Mouse (Mus musculus): ENCODE data around the gene C3ar1. TPM values are rescaled to one million over a fixed set of nuclear protein-coding genes. Genes with fewer than 3 reads are reported as not detected.
A peak's percentile ranks its signal among the peaks of the same experiment; 100 is the strongest.

C3ar1 gene
- polyA plus RNA-seq, 1 experiment from 2014 or later, result 1.9 TPM

DNA sequence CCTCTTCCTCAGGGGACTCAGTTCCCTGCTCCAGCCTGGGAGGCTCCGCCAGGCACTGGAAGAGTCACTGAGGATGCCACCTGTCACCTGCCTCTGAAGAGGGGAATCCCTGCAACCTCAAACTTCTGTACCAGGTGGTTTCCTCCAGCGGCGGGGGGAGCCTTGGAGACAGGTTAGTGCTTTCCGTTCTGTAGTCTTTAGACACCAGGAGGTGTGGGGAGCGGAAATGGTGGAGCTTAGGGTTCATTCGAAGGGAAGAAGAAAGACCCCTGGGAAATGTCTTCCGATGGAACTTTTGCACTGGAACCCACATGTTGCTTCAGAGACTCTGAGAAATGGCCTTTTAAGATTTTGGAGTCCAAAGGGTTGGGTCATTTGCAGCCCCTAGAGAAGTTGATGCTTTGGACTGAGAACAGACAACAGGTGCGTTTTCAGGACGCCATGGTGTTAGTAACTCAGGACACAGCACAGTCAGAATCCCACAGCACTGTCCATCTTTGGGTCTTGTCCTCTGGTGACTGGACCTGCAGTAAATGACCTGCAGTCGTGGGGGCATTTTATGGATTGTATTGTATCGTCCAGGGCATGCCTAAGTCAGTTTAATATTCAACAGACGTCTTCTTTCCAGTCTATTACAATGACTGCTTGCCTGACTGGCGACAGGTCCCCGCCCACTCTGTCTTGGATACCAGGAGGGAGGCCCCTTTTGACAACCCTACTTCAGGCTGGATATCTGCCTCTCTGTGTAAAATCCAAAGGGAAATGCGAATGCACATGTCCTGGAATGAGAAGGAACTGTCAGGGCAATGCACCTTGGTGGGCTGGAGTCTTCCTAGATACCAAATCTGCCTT is 34.9 kb downstream of the C3ar1 start:
- no peaks in the 10 kb centered on the region for H3K36me3 ChIP-seq (replicated peaks; ENCODE audit: control insufficient read depth, insufficient read depth)
- no peaks in the 10 kb centered on the region for H3K9me3 ChIP-seq (ENCODE audit: control insufficient read depth, low read length)
- peak overlapping the region; percentile 90 for H3K4me2 ChIP-seq (replicated peaks)
- peak overlapping the region; percentile 81 for H3K9ac ChIP-seq
- H3K4me1 ChIP-seq (replicated peaks; ENCODE audit: control insufficient read depth, insufficient read depth, low read length), result peaks cover 33% of the 10 kb centered on the region
- peak overlapping the region; percentile 85 for H3K4me3 ChIP-seq (replicated peaks; ENCODE audit: low read length)
- no peak overlapping the region for H3K27ac ChIP-seq
- no peak; the same call in 1 of the 2 replicates for ATAC-seq (ENCODE audit: low FRiP score)
- 13% methylated on average over 15 of the region's 15 CpGs for WGBS
- H3K27me3 ChIP-seq (ENCODE audit: control insufficient read depth, insufficient read depth, low read length), result no peaks in the 10 kb centered on the region
- no peak for DNase-seq (ENCODE audit: low spot score)

DNA sequence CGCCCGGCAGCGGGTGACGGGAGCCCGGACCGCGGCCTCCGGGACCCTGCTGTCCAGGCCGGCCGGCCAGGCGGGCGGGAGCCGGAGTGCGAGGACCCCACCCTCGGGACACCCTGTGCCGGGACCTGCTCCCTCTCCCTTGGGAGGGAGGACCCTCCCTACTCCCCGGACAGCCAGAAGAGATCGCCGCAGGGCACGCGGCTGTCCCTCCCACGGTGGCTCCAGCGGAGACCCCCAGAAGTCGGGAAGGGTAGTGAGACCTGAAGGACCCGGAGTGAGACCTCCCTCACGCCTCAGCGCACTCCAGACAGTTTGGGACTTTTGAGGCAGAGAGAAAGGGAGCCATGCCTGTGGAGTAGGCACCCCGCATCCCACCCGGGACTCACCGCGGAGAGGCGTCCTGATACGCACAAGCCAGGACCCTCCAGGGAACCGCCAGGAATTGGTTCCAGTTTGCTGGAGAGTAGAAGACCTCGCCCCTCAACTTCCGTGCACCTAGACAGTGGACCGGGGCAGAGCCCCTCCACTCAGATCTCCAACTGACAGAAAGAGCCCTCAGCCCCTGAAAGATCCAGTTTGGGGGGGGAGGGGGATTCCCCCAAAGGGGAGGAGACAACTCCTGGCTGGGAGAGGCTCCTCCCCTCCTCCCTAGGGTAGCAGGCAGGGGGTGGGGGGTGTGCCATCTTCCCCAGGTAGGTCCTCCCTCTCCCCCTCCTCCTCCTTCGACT is 35.7 kb downstream of the C3ar1 start:
- Histone ChIP-seq H3K4me2 (replicated peaks) (peak overlapping the region; percentile 90), H3K27me3 (ENCODE audit: control insufficient read depth, insufficient read depth, low read length) (no peaks in the 10 kb centered on the region), H3K9ac (peak overlapping the region; percentile 81), H3K4me3 (replicated peaks; ENCODE audit: low read length) (peak overlapping the region; percentile 85), H3K27ac (peak overlapping the region; percentile 44; the same call in 1 of the 2 replicates), H3K36me3 (replicated peaks; ENCODE audit: control insufficient read depth, insufficient read depth) (no peaks in the 10 kb centered on the region), H3K9me3 (ENCODE audit: control insufficient read depth, low read length) (no peaks in the 10 kb centered on the region), H3K4me1 (replicated peaks; ENCODE audit: control insufficient read depth, insufficient read depth, low read length) (peaks cover 25% of the 10 kb centered on the region)
- ATAC-seq (ENCODE audit: low FRiP score) (peak; percentile 71), DNase-seq (ENCODE audit: low spot score) (no peak)
- under 1% methylated on average over 38 of the region's 38 CpGs for WGBS

- Histone ChIP-seq H3K4me3 (replicated peaks; ENCODE audit: low read length) (peak within 1 kb of the TSS; percentile 85), H3K27me3 (ENCODE audit: control insufficient read depth, insufficient read depth, low read length) (no peaks in the 10 kb centered on the region), H3K9ac (peak within 1 kb of the TSS; percentile 81), H3K36me3 (replicated peaks; ENCODE audit: control insufficient read depth, insufficient read depth) (no peaks in the 10 kb centered on the region), H3K4me2 (replicated peaks) (peak within 1 kb of the TSS; percentile 90), H3K27ac (peak within 1 kb of the TSS; percentile 44; the same call in 1 of the 2 replicates), H3K4me1 (replicated peaks; ENCODE audit: control insufficient read depth, insufficient read depth, low read length) (peaks cover 24% of the 10 kb centered on the region), H3K9me3 (ENCODE audit: control insufficient read depth, low read length) (no peaks in the 10 kb centered on the region)
- 2% methylated on average over 60 of the region's 61 CpGs for WGBS
- DNase-seq (ENCODE audit: low spot score), result peak; percentile 70
- peak; percentile 81 for ATAC-seq (ENCODE audit: low FRiP score)
Measured at GRCm38 (mm10) chr6:122819306-122820070, 36.5 kb downstream of the C3ar1 start, which contains the start of gene Foxj2. Gene Foxj2, plus strand, starts transcription at chr6:122819914.

GRCm38 (mm10) chr6:122813640-122814039 is 42.3 kb downstream of the C3ar1 start:
- Histone ChIP-seq H3K9me3 (ENCODE audit: control insufficient read depth, low read length) (no peaks in the 10 kb centered on the region), H3K4me2 (replicated peaks) (no peak overlapping the region), H3K9ac (no peak overlapping the region), H3K27me3 (ENCODE audit: control insufficient read depth, insufficient read depth, low read length) (no peaks in the 10 kb centered on the region), H3K4me3 (replicated peaks; ENCODE audit: low read length) (no peak overlapping the region), H3K27ac (no peak overlapping the region), H3K36me3 (replicated peaks; ENCODE audit: control insufficient read depth, insufficient read depth) (no peaks in the 10 kb centered on the region), H3K4me1 (replicated peaks; ENCODE audit: control insufficient read depth, insufficient read depth, low read length) (peaks cover 12% of the 10 kb centered on the region)
- ATAC-seq (ENCODE audit: low FRiP score) (no peak), DNase-seq (ENCODE audit: low spot score) (no peak)
- 93% methylated on average over 4 of the region's 4 CpGs for WGBS

GRCm38 (mm10) chr6:122812716-122813115 is 43.2 kb downstream of the C3ar1 start:
- Histone ChIP-seq H3K4me3 (replicated peaks; ENCODE audit: low read length) (no peak overlapping the region), H3K4me1 (replicated peaks; ENCODE audit: control insufficient read depth, insufficient read depth, low read length) (peaks cover 12% of the 10 kb centered on the region), H3K36me3 (replicated peaks; ENCODE audit: control insufficient read depth, insufficient read depth) (no peaks in the 10 kb centered on the region), H3K27ac (no peak overlapping the region), H3K9ac (no peak overlapping the region), H3K9me3 (ENCODE audit: control insufficient read depth, low read length) (no peaks in the 10 kb centered on the region), H3K27me3 (ENCODE audit: control insufficient read depth, insufficient read depth, low read length) (no peaks in the 10 kb centered on the region), H3K4me2 (replicated peaks) (no peak overlapping the region)
- no peak for DNase-seq (ENCODE audit: low spot score)
- WGBS, result 94% methylated on average over 4 of the region's 4 CpGs
- no peak for ATAC-seq (ENCODE audit: low FRiP score)

DNA sequence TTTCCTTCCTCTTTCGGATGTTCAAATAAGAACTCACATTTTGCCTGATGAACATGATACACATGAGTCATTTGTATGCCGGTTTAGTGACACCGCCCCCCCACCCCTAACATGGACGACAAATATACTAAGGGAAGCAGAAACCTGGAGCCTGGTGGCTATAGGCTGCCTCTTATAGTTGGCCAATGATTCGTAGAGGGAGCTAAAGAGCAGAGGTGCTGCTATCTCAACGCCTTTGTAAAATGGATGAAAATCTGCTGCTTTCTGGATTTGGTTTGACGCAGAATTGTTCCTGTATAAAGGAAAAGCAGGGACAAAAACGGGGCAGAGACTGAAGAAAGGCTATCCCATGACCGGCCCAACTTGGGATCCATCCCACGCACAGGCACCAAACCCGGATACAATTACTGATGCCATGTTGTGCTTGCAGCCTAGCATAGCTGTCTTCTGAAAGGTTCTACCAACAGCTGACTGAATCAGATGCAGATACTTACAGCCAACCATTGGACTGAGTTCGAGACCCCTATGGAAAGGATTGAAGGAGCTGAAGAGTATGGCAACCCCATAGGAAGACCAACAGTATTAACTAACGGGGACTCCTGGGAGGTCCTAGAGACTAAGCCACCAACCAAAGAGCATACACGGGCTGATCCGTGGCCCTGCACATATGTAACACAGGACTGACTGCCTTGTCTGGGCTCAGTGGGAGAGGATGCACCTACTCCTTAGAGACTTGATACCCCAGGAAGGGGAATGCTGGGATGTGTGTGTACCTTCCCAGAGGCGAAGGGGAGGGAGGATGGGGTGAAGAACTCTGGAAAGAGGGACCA is 44.0 kb downstream of the C3ar1 start:
- DNase-seq (ENCODE audit: low spot score) (peak; percentile 54), ATAC-seq (ENCODE audit: low FRiP score) (no peak)
- Histone ChIP-seq H3K4me1 (replicated peaks; ENCODE audit: control insufficient read depth, insufficient read depth, low read length) (peaks cover 12% of the 10 kb centered on the region), H3K4me3 (replicated peaks; ENCODE audit: low read length) (peak overlapping the region; percentile 49), H3K27ac (peak overlapping the region; percentile 90), H3K9me3 (ENCODE audit: control insufficient read depth, low read length) (no peaks in the 10 kb centered on the region), H3K9ac (peak overlapping the region; percentile 55), H3K4me2 (replicated peaks) (peak overlapping the region; percentile 60), H3K27me3 (ENCODE audit: control insufficient read depth, insufficient read depth, low read length) (no peaks in the 10 kb centered on the region), H3K36me3 (replicated peaks; ENCODE audit: control insufficient read depth, insufficient read depth) (no peaks in the 10 kb centered on the region)
- 29% methylated on average over 16 of the region's 16 CpGs for WGBS

DNA sequence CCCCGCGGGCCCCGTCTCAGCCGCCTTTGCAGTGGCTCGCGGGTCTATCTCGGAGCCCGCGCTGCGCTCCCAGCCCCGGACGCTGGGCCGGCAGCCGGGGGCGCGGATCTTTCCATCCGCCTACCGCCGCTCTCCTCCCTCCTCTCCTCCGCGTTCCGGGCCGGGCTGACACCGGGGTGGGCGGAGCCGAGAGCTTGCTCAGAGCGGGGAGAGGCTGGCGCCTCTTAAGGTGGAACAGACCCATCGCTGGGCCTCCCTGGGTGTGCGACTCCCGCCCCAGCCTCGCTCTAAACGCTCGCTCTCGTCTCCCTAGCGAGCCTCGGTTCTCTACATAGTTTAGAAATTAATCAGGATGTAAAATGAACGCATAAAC is 44.7 kb downstream of the C3ar1 start:
- peak overlapping the region; percentile 90 for H3K27ac ChIP-seq
- peak overlapping the region; percentile 60 for H3K4me2 ChIP-seq (replicated peaks)
- peak overlapping the region; percentile 49 for H3K4me3 ChIP-seq (replicated peaks; ENCODE audit: low read length)
- H3K36me3 ChIP-seq (replicated peaks; ENCODE audit: control insufficient read depth, insufficient read depth), result no peaks in the 10 kb centered on the region
- DNase-seq (ENCODE audit: low spot score) (peak; percentile 82), ATAC-seq (ENCODE audit: low FRiP score) (peak; percentile 92)
- H3K27me3 ChIP-seq (ENCODE audit: control insufficient read depth, insufficient read depth, low read length), result no peaks in the 10 kb centered on the region
- H3K9ac ChIP-seq, result peak overlapping the region; percentile 55
- WGBS, result under 1% methylated on average over 37 of the region's 38 CpGs
- H3K4me1 ChIP-seq (replicated peaks; ENCODE audit: control insufficient read depth, insufficient read depth, low read length), result peaks cover 12% of the 10 kb centered on the region
- H3K9me3 ChIP-seq (ENCODE audit: control insufficient read depth, low read length), result no peaks in the 10 kb centered on the region

- no peaks in the 10 kb centered on the region for H3K36me3 ChIP-seq (replicated peaks; ENCODE audit: control insufficient read depth, insufficient read depth)
- peaks cover 12% of the 10 kb centered on the region for H3K4me1 ChIP-seq (replicated peaks; ENCODE audit: control insufficient read depth, insufficient read depth, low read length)
- peak overlapping the region; percentile 49 for H3K4me3 ChIP-seq (replicated peaks; ENCODE audit: low read length)
- H3K4me2 ChIP-seq (replicated peaks), result peak overlapping the region; percentile 60
- peak; percentile 99 for ATAC-seq (ENCODE audit: low FRiP score)
- peak; percentile 95 for DNase-seq (ENCODE audit: low spot score)
- under 1% methylated on average over 30 of the region's 30 CpGs for WGBS
- H3K27ac ChIP-seq, result peak overlapping the region; percentile 90
- no peaks in the 10 kb centered on the region for H3K27me3 ChIP-seq (ENCODE audit: control insufficient read depth, insufficient read depth, low read length)
- peak overlapping the region; percentile 55 for H3K9ac ChIP-seq
- no peaks in the 10 kb centered on the region for H3K9me3 ChIP-seq (ENCODE audit: control insufficient read depth, low read length)
Measured at GRCm38 (mm10) chr6:122810615-122811279, 45.2 kb downstream of the C3ar1 start.
